In the genomic region with DNA sequence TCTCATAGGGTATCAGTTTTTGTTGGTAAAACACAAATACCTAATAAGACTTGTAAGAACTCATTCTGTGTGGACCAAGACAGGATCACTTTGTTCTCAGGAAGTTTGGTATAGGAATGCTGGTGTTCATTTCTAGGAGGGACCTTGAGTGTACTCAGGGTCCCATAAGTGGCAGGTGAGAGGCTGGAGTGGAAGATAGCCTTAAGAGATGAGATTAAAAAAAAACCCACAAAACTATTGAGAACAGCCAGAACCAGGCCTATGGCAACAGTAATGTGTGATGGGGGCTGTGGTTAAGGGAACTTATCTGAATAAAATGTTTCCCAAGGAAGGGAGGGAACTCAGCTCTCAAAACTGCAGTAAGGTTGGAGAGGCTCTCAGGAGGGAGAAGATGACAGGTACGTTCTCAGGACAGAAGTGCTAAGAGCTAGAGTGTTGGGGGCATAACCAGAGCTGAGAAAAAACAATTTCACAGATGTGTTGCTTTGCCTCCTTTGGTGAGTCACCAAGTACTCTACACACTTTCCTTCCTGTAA, we compare ENCODE assay signal across 25 mouse cellular contexts.
"Had no signal": no experiment of that assay in that cellular context is flagged by ENCODE, and none has a peak within 500 bp of the region (broad histone marks: within the 10 kb centered on the region; RNA-seq: fewer than 3 reads in every experiment).

No protein-coding gene starts in this region.

- DNase-seq: forebrain, postnatal 0 days; gastrocnemius, postnatal 14 days; gastrocnemius, postnatal 36 days; heart, adult 11 months; heart, adult 2 months; heart, postnatal 14 days; heart, postnatal 36 days; kidney, adult 11 months; kidney, adult 2 months; kidney, adult 9 months; kidney, postnatal 14 days; kidney, postnatal 36 days; layer of hippocampus, adult 9-11 months; layer of hippocampus, postnatal 36 days; left cerebral cortex, postnatal 4 days had no signal

- H3K27ac ChIP-seq: heart, adult 2 months; heart, embryonic 13.5 days; heart, embryonic 15.5 days; hindbrain, embryonic 13.5 days; hindbrain, embryonic 15.5 days; hindbrain, postnatal 0 days; kidney, embryonic 15.5 days; kidney, postnatal 0 days; limb, embryonic 13.5 days had no signal

- ATAC-seq: forebrain, postnatal 0 days; hindbrain, postnatal 0 days; intestine, embryonic 16.5 days had no signal

- H3K9me3 ChIP-seq: heart, embryonic 13.5 days; heart, embryonic 15.5 days; hindbrain, embryonic 13.5 days; hindbrain, embryonic 15.5 days; kidney, embryonic 15.5 days; limb, embryonic 13.5 days had no signal

- H3K4me1 ChIP-seq: heart, embryonic 13.5 days; heart, embryonic 15.5 days; hindbrain, embryonic 13.5 days; hindbrain, embryonic 15.5 days; kidney, embryonic 15.5 days; limb, embryonic 13.5 days had no signal

- H3K36me3 ChIP-seq: heart, embryonic 13.5 days; heart, embryonic 15.5 days; hindbrain, embryonic 13.5 days; hindbrain, embryonic 15.5 days; kidney, embryonic 15.5 days; limb, embryonic 13.5 days had no signal

- H3K9ac ChIP-seq: forebrain, postnatal 0 days; heart, embryonic 13.5 days; heart, embryonic 15.5 days; hindbrain, embryonic 13.5 days; hindbrain, embryonic 15.5 days; kidney, embryonic 15.5 days; limb, embryonic 13.5 days had no signal

- H3K4me3 ChIP-seq: heart, adult 2 months; heart, embryonic 13.5 days; heart, embryonic 15.5 days; hindbrain, embryonic 13.5 days; hindbrain, embryonic 15.5 days; kidney, embryonic 15.5 days; limb, embryonic 13.5 days had no signal

- H3K4me2 ChIP-seq: heart, embryonic 11.5 days; heart, embryonic 13.5 days; heart, embryonic 15.5 days; hindbrain, embryonic 13.5 days; hindbrain, embryonic 15.5 days; kidney, embryonic 15.5 days; limb, embryonic 13.5 days had no signal

- H3K27me3 ChIP-seq: heart, embryonic 13.5 days; heart, embryonic 15.5 days; hindbrain, embryonic 13.5 days; hindbrain, embryonic 15.5 days; kidney, embryonic 15.5 days; limb, embryonic 13.5 days had no signal
